Mouse (Mus musculus) embryonic facial prominence, embryonic 12.5 days (tissue): ENCODE data around the gene Orc5. TPM values are rescaled to one million over a fixed set of nuclear protein-coding genes. Genes with fewer than 3 reads are reported as not detected.
A peak's percentile ranks its signal among the peaks of the same experiment; 100 is the strongest.

Experiments
- ATAC-seq: fragments of 200-750 bp; cut with Nextera tagmentation; 2 replicates; pipeline ENCODE4 v1.8.0; 2017; ENCODE audit not compliant: insufficient number of reproducible peaks, insufficient read depth, low FRiP score, low TSS enrichment
- H3K27ac ChIP-seq: fragments of 300-500 bp; sonication (generic); 2 replicates; pipeline ENCODE4 v1.5.1; 2016; ENCODE audit warnings: mild to moderate bottlenecking
- H3K27me3 ChIP-seq: fragments of 300-500 bp; sonication (generic); 2 replicates; pipeline ENCODE4 v1.6.1; 2016; ENCODE audit warnings: mild to moderate bottlenecking, moderate library complexity
- H3K36me3 ChIP-seq: fragments of 300-500 bp; sonication (generic); 2 replicates; pipeline ENCODE4 v1.6.1; 2016; ENCODE audit warnings: mild to moderate bottlenecking
- H3K4me1 ChIP-seq: fragments of 300-500 bp; sonication (generic); 2 replicates; pipeline ENCODE4 v1.6.1; 2016
- H3K4me2 ChIP-seq: fragments of 300-500 bp; sonication (generic); replicated peaks from 2 replicates; pipeline ENCODE4 v1.6.1; 2016; ENCODE audit warnings: mild to moderate bottlenecking, moderate library complexity
- H3K4me3 ChIP-seq: fragments of 300-500 bp; sonication (generic); 2 replicates; pipeline ENCODE4 v1.5.1; 2016; ENCODE audit warnings: mild to moderate bottlenecking
- H3K9ac ChIP-seq: fragments of 300-500 bp; sonication (generic); 2 replicates; pipeline ENCODE4 v1.6.1; 2016; ENCODE audit warnings: mild to moderate bottlenecking, moderate library complexity
- H3K9me3 ChIP-seq: fragments of 300-500 bp; sonication (generic); 2 replicates; pipeline ENCODE4 v1.6.1; 2016; ENCODE audit warnings: mild to moderate bottlenecking, moderate library complexity
- WGBS: fragments of 180-500 bp; shearing (Covaris S2); methylation state at CpG from one replicate; pipeline ENCODE4 v1.1.7; 2016; 5-methylcytosine and 5-hydroxymethylcytosine counted together
- polyA plus RNA-seq: library from polyadenylated mRNA; unstranded; fragments of >200 nt; fragmentation: Nextera tagmentation; extraction: Ambion mirVana; gene quantifications from 2 replicates; pipeline ENCODE4 v1.2.1, GENCODE M21; 2016

Orc5 gene
- 41.3 and 45.9 TPM in 2 replicates for polyA plus RNA-seq

DNA sequence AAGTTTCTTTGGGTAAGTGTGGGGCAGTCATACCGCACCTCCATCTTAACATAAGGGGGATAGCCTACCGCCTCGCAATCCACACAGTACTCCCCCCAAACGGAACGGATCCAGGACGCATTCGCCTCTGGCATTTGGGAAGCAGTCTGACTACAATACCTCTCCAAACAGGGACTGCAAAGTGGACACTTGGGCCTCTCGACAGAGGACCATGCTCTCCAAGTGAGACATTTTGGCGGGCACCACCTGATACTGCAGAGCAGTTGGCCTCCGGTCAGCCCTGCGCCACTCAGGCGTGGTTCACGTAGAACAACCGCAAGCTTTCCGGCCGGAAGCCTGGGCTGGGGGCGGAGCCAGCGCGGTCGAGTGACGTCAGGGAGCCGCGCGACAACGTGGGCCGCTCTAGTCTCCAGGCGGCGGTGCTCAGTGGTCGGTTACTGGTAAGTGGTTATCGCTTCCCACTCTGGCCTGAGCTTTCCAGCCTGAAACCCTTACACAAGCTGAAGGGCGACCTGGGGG lies at the start of gene Orc5:
Gene Orc5 (minus strand): TSS at position 397 of the 519 bp plus-strand sequence.
- H3K9ac ChIP-seq = peak within 1 kb of the TSS; percentile 63
- H3K4me3 ChIP-seq = peak within 1 kb of the TSS; percentile 63
- ATAC-seq = peak; percentile 96
- H3K9me3 ChIP-seq = no peaks in the 10 kb centered on the region
- peak within 1 kb of the TSS; percentile 62 for H3K4me2 ChIP-seq
- peak within 1 kb of the TSS; percentile 79 for H3K27ac ChIP-seq
- WGBS = under 1% methylated on average over 31 of the region's 31 CpGs
- H3K4me1 ChIP-seq = 0 out of 2 replicates have a peak, but pooled peaks cover 8% of the 10 kb centered on the region
- no peaks in the 10 kb centered on the region for H3K27me3 ChIP-seq
- H3K36me3 ChIP-seq = peaks cover 14% of the 10 kb centered on the region

DNA sequence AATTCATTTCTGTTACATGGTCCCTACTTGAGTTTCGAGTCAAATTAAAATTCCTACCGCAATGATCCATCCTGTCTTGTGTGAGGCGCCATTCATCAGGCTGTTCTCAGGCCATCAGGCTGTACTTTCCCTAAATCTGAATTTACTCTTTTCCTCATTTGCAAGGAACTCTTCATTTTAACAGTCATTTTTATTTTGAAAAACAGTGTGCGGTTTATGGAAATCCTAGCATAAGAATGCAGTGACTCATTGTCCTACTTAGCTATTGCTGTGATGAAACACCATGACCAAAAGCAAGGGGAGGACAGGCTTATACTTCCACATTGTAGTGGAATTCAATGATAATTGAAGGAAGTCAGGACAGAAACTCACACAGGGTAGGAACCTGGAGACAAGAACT lies 46.8 kb upstream of the Orc5 start:
- no peaks in the 10 kb centered on the region for H3K36me3 ChIP-seq
- no peaks in the 10 kb centered on the region for H3K27me3 ChIP-seq
- H3K27ac ChIP-seq = no peak overlapping the region
- H3K9me3 ChIP-seq = no peaks in the 10 kb centered on the region
- no peak overlapping the region for H3K4me3 ChIP-seq
- 95% methylated on average over 4 of the region's 4 CpGs for WGBS
- H3K4me2 ChIP-seq = no peak overlapping the region
- no peak overlapping the region for H3K9ac ChIP-seq
- no peak for ATAC-seq
- H3K4me1 ChIP-seq = no peaks in the 10 kb centered on the region

GRCm38 (mm10) chr5:22589370-22589966 lies 39.2 kb upstream of the Orc5 start:
- H3K9me3 ChIP-seq = no peaks in the 10 kb centered on the region
- no peaks in the 10 kb centered on the region for H3K4me1 ChIP-seq
- H3K4me2 ChIP-seq = no peak overlapping the region
- no peak overlapping the region for H3K9ac ChIP-seq
- no peak for ATAC-seq
- no peaks in the 10 kb centered on the region for H3K27me3 ChIP-seq
- no peak overlapping the region for H3K4me3 ChIP-seq
- H3K27ac ChIP-seq = no peak overlapping the region
- 73% methylated on average over 1 of the region's 1 CpGs for WGBS
- no peaks in the 10 kb centered on the region for H3K36me3 ChIP-seq

DNA sequence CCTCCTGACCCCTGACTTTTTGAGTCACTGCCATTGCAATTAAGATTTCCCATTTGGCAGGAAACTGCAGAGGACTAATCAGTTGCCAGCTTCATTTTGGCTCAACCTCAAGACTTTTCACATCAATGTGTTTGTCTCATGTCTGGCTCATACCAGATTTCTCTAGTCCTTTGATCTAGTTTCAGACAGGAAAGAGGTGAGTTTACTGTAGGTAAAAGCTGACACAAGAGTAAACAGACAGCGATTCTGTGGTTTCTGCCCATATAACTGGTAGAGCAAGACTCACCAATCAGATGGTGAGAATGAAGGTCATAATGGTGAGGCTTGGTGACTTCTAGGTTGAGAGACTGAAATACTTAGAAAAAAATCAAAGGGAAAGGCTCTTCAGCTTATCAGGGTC lies 37.3 kb upstream of the Orc5 start:
- no peaks in the 10 kb centered on the region for H3K27me3 ChIP-seq
- no peak overlapping the region for H3K4me2 ChIP-seq
- H3K9me3 ChIP-seq = no peaks in the 10 kb centered on the region
- H3K9ac ChIP-seq = no peak overlapping the region
- H3K4me1 ChIP-seq = no peaks in the 10 kb centered on the region
- WGBS = 70% methylated on average over 1 of the region's 1 CpGs
- H3K27ac ChIP-seq = no peak overlapping the region
- no peak for ATAC-seq
- H3K36me3 ChIP-seq = no peaks in the 10 kb centered on the region
- no peak overlapping the region for H3K4me3 ChIP-seq

DNA sequence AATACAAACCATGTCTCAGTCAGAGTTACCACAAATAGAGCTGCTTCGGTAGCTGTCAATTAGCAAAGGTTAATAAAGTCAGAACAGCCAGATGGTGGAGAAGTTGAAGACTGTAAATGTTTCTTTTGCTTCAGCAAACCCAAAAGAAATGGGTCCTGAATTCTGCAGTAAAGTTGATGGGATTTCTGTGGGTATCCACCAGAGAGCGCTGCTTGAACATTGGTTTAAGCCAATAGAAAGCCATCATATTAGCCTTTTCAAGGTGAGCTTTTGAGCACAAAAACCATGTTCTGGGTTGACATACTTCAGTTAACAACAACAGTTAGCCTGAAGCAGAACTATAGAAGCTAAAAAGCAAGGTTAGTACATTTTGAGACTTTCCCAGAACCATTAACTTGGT lies 34.3 kb upstream of the Orc5 start:
- no peak overlapping the region for H3K4me2 ChIP-seq
- no peak for ATAC-seq
- H3K27ac ChIP-seq = no peak overlapping the region
- H3K9me3 ChIP-seq = no peaks in the 10 kb centered on the region
- no peaks in the 10 kb centered on the region for H3K36me3 ChIP-seq
- H3K4me3 ChIP-seq = no peak overlapping the region
- no peaks in the 10 kb centered on the region for H3K4me1 ChIP-seq
- WGBS = 54% methylated on average over 2 of the region's 2 CpGs
- no peaks in the 10 kb centered on the region for H3K27me3 ChIP-seq
- no peak overlapping the region for H3K9ac ChIP-seq

DNA sequence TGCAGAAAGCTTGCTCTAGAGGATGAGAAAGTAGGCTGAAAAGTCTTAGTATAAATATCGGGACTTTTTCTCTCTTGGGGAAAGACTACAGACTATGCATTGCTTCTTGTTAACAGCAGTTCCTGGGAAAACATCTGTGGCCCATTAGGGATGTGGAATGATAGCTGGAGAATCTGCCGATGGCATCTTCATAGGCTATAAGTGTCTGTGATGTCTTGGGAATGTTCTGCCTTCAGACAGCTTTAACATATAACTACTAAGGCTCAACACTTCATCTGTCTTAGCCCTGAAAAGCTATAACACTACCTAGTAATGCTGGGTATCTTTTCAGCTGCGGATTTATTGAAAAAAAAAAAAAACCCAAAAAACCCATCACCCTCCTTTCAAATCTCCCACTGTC lies 27.8 kb upstream of the Orc5 start:
- ATAC-seq = no peak
- no peaks in the 10 kb centered on the region for H3K9me3 ChIP-seq
- H3K4me1 ChIP-seq = no peaks in the 10 kb centered on the region
- no peak overlapping the region for H3K4me3 ChIP-seq
- H3K36me3 ChIP-seq = no peaks in the 10 kb centered on the region
- H3K4me2 ChIP-seq = no peak overlapping the region
- no peak overlapping the region for H3K9ac ChIP-seq
- 59% methylated on average over 3 of the region's 3 CpGs for WGBS
- H3K27ac ChIP-seq = no peak overlapping the region
- H3K27me3 ChIP-seq = no peaks in the 10 kb centered on the region

DNA sequence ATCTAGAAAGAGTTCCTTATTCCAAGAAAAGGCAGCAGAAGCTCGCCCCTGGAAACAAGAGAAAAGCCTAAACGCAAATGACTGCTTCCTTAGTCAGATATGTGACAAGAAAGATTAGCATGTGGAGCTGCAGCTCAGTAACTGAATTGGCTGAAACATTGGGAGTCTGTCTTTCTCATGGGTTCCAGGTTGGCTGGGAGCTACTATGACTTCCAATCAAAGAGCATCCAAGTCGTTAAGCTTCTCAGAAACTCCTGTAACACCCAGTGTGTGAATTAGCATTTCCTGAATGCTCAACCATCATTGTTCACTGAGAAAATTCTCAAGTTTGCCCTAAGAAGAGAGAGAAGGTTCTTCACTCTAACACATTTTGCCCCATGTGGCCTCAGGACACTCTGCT lies 24.5 kb upstream of the Orc5 start:
- Histone ChIP-seq H3K27ac (no peak overlapping the region), H3K9me3 (no peaks in the 10 kb centered on the region), H3K4me1 (no peaks in the 10 kb centered on the region), H3K36me3 (no peaks in the 10 kb centered on the region), H3K9ac (no peak overlapping the region), H3K4me3 (no peak overlapping the region), H3K4me2 (no peak overlapping the region), H3K27me3 (no peaks in the 10 kb centered on the region)
- no peak for ATAC-seq
- 61% methylated on average over 3 of the region's 3 CpGs for WGBS

DNA sequence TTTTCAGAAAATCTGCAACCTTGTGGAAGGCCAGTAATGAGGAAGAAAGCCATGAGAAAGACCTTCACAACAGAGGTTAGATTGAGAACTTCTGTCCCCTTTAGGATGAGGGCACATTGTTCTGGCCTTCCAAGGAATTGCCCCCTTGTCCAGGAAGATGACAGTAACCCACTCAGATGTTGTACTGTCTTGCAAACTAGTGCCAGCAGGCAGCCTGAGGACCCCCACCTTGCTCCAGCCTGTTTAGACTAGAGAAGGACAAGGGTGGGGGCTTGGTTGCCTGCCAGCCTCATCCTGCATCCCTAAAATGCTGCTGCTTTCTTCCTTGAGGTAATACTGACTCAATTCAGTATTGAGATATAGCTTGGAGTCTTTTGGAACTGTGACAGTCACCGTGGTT lies 23.9 kb upstream of the Orc5 start:
- Histone ChIP-seq H3K4me1 (no peaks in the 10 kb centered on the region), H3K9ac (no peak overlapping the region), H3K36me3 (no peaks in the 10 kb centered on the region), H3K4me3 (no peak overlapping the region), H3K4me2 (no peak overlapping the region), H3K9me3 (no peaks in the 10 kb centered on the region), H3K27ac (no peak overlapping the region), H3K27me3 (no peaks in the 10 kb centered on the region)
- no peak for ATAC-seq
- WGBS = 72% methylated on average over 1 of the region's 1 CpGs

- 67% methylated on average over 2 of the region's 2 CpGs for WGBS
- Histone ChIP-seq H3K9me3 (no peaks in the 10 kb centered on the region), H3K9ac (no peak overlapping the region), H3K4me1 (no peaks in the 10 kb centered on the region), H3K36me3 (no peaks in the 10 kb centered on the region), H3K27me3 (no peaks in the 10 kb centered on the region), H3K4me2 (no peak overlapping the region), H3K4me3 (no peak overlapping the region), H3K27ac (no peak overlapping the region)
- no peak for ATAC-seq
Measured at GRCm38 (mm10) chr5:22573696-22574095, 23.5 kb upstream of the Orc5 start.

- no peak overlapping the region for H3K9ac ChIP-seq
- H3K27me3 ChIP-seq = no peaks in the 10 kb centered on the region
- no peaks in the 10 kb centered on the region for H3K36me3 ChIP-seq
- H3K4me3 ChIP-seq = no peak overlapping the region
- H3K4me2 ChIP-seq = no peak overlapping the region
- WGBS = 98% methylated on average over 6 of the region's 6 CpGs
- ATAC-seq = no peak
- no peaks in the 10 kb centered on the region for H3K4me1 ChIP-seq
- no peaks in the 10 kb centered on the region for H3K9me3 ChIP-seq
- H3K27ac ChIP-seq = no peak overlapping the region
Measured at GRCm38 (mm10) chr5:22572881-22573280, 22.7 kb upstream of the Orc5 start.

- H3K36me3 ChIP-seq = no peaks in the 10 kb centered on the region
- H3K4me2 ChIP-seq = no peak overlapping the region
- no peaks in the 10 kb centered on the region for H3K27me3 ChIP-seq
- WGBS = 78% methylated on average over 3 of the region's 3 CpGs
- ATAC-seq = no peak
- H3K4me1 ChIP-seq = no peaks in the 10 kb centered on the region
- no peaks in the 10 kb centered on the region for H3K9me3 ChIP-seq
- H3K27ac ChIP-seq = no peak overlapping the region
- H3K9ac ChIP-seq = no peak overlapping the region
- H3K4me3 ChIP-seq = no peak overlapping the region
Measured at GRCm38 (mm10) chr5:22572456-22572855, 22.2 kb upstream of the Orc5 start.

GRCm38 (mm10) chr5:22565708-22566107 lies 15.5 kb upstream of the Orc5 start:
- 77% methylated on average over 2 of the region's 2 CpGs for WGBS

More at GRCm38 (mm10) chr5:22565708-22566107, 15.5 kb upstream of the Orc5 start:
- H3K4me2 ChIP-seq = no peak overlapping the region
- H3K4me1 ChIP-seq = no peaks in the 10 kb centered on the region
- no peak for ATAC-seq
- no peak overlapping the region for H3K4me3 ChIP-seq
- H3K9ac ChIP-seq = no peak overlapping the region
- H3K9me3 ChIP-seq = no peaks in the 10 kb centered on the region
- 0 out of 2 replicates have a peak, but pooled peaks cover 4% of the 10 kb centered on the region for H3K36me3 ChIP-seq
- H3K27ac ChIP-seq = no peak overlapping the region
- H3K27me3 ChIP-seq = no peaks in the 10 kb centered on the region
